In genomic region chr11:58947798-58948528, GRCm38 (mm10) we compare ENCODE assay signal across 8 mouse cellular contexts. TPM values are rescaled to one million over a fixed set of nuclear protein-coding genes. Genes with fewer than 3 reads are reported as not detected.
DNase-seq lines count a peak whose midpoint lies in the region; ATAC-seq and TF ChIP-seq lines count a peak whose summit lies in the region.

No protein-coding gene starts in this region.

- H3K27me3 ChIP-seq in heart, embryonic 16.5 days (ENCODE audit: control insufficient read depth, insufficient read depth, low read length) = peaks cover 15% of the 10 kb centered on the region
- H3K27me3 ChIP-seq in embryonic facial prominence, embryonic 15.5 days = peaks cover 8% of the 10 kb centered on the region
- peaks cover 42% of the 10 kb centered on the region for H3K27me3 ChIP-seq in midbrain, embryonic 10.5 days (ENCODE audit: low read depth, poor library complexity, severe bottlenecking)

- intact Hi-C loops in heart, postnatal 14 days (cut with DNase I) = no loop called here

- 15% methylated on average over 23 of the region's 23 CpGs for whole genome bisulfite sequencing in heart, embryonic 16.5 days
- 14% methylated on average over 23 of the region's 23 CpGs for WGBS in embryonic facial prominence, embryonic 15.5 days
- WGBS in midbrain, embryonic 10.5 days = 22% methylated on average over 23 of the region's 23 CpGs

- H3K36me3 ChIP-seq in heart, embryonic 16.5 days (ENCODE audit: control insufficient read depth, insufficient read depth) = no peaks in the 10 kb centered on the region
- no peaks in the 10 kb centered on the region for H3K36me3 ChIP-seq in embryonic facial prominence, embryonic 15.5 days
- H3K36me3 ChIP-seq in midbrain, embryonic 10.5 days = no peaks in the 10 kb centered on the region

- no peaks in the 10 kb centered on the region for H3K9me3 ChIP-seq in heart, embryonic 16.5 days (replicated peaks; ENCODE audit: control insufficient read depth, low read length)
- no peaks in the 10 kb centered on the region for H3K9me3 ChIP-seq in embryonic facial prominence, embryonic 15.5 days (replicated peaks)
- H3K9me3 ChIP-seq in midbrain, embryonic 10.5 days (replicated peaks) = no peaks in the 10 kb centered on the region

- TF ChIP-seq CTCF in layer of hippocampus, adult 2 months (conservative IDR thresholded peaks at IDR 0.05) = no peak

- 0 out of 2 replicates have a peak, but pooled peaks have one; percentile 30 for ATAC-seq in heart, embryonic 16.5 days (replicated peaks; ENCODE audit: extremely low read depth, insufficient read depth, low FRiP score)
- ATAC-seq in embryonic facial prominence, embryonic 15.5 days (ENCODE audit: insufficient number of reproducible peaks, low FRiP score, low TSS enrichment, low read depth) = peak; percentile 60

- H3K4me1 ChIP-seq in heart, embryonic 16.5 days (ENCODE audit: control insufficient read depth, insufficient read depth, low read length) = peaks cover 12% of the 10 kb centered on the region
- peaks cover 19% of the 10 kb centered on the region for H3K4me1 ChIP-seq in embryonic facial prominence, embryonic 15.5 days
- H3K4me1 ChIP-seq in midbrain, embryonic 10.5 days = peaks cover 41% of the 10 kb centered on the region

- peak overlapping the region; percentile 77 for H3K4me2 ChIP-seq in heart, embryonic 16.5 days (ENCODE audit: low read depth, low read length)
- H3K4me2 ChIP-seq in embryonic facial prominence, embryonic 15.5 days (replicated peaks) = peak overlapping the region; percentile 65

- peak overlapping the region; percentile 56 for H3K9ac ChIP-seq in heart, embryonic 16.5 days (ENCODE audit: low read length)
- no peak overlapping the region for H3K9ac ChIP-seq in embryonic facial prominence, embryonic 15.5 days

- H3K4me3 ChIP-seq in heart, embryonic 16.5 days (ENCODE audit: low read length) = peak overlapping the region; percentile 51
- peak overlapping the region; percentile 46 for H3K4me3 ChIP-seq in embryonic facial prominence, embryonic 15.5 days (replicated peaks)
- peak overlapping the region; percentile 77 for H3K4me3 ChIP-seq in layer of hippocampus, adult 2 months
- peak overlapping the region; percentile 73 for H3K4me3 ChIP-seq in midbrain, embryonic 10.5 days

- peak overlapping the region; percentile 64 for H3K27ac ChIP-seq in heart, embryonic 16.5 days (ENCODE audit: low read length)
- peak overlapping the region; percentile 86 for H3K27ac ChIP-seq in embryonic facial prominence, embryonic 15.5 days (replicated peaks)
- H3K27ac ChIP-seq in layer of hippocampus, adult 2 months = peak overlapping the region; percentile 95
- H3K27ac ChIP-seq in midbrain, embryonic 10.5 days (replicated peaks) = peak overlapping the region; percentile 96

- DNase-seq in heart, postnatal 14 days = no peak
- peak; percentile 2 for DNase-seq in Muller cell, postnatal 12 days (ENCODE audit: inconsistent ontology term)
- peak in 1 of 2 experiments; percentile 28 for DNase-seq in layer of hippocampus, adult 2 months (ENCODE audit: low spot score in 2 of 2)
- no peak for DNase-seq in midbrain, embryonic 10.5 days (ENCODE audit: low spot score)
- DNase-seq in thymus, postnatal 25 days = peak; percentile 59
- DNase-seq in kidney, adult 11 months = no peak

RNA-seq across cellular contexts. Expression of gene Hist3h2ba, which starts 0.8 kb away (rescaled TPM):
- polyA plus RNA-seq in heart, embryonic 16.5 days (2015; fragmentation: Nextera tagmentation; extraction: Ambion mirVana) = 21.8 and 27.5 TPM in 2 replicates
- total RNA-seq in heart, postnatal 14 days (2021) = 10 to 100 TPM in 1 of 2 experiments, 1 to 10 TPM in 1; 3.9 to 14.1 TPM
- 43.6 and 55.8 TPM in 2 replicates for polyA plus RNA-seq in embryonic facial prominence, embryonic 15.5 days (2015; fragmentation: Nextera tagmentation; extraction: Ambion mirVana)
- 100 to 1,000 TPM in 1 of 2 experiments, 10 to 100 TPM in 1; 91.3 to 103 TPM for total RNA-seq in layer of hippocampus, adult 2 months (2021)
- 34.1 and 69.6 TPM in 2 replicates for polyA plus RNA-seq in midbrain, embryonic 10.5 days (2016; fragmentation: Nextera tagmentation; extraction: Ambion mirVana)

RNA-seq across cellular contexts. Expression of gene Hist3h2a, which starts 6.5 kb away (rescaled TPM):
- 33.9 and 35.2 TPM in 2 replicates for polyA plus RNA-seq in heart, embryonic 16.5 days (2015; fragmentation: Nextera tagmentation; extraction: Ambion mirVana)
- total RNA-seq in heart, postnatal 14 days (2021) = 10 to 100 TPM; 22.0 to 28.0 TPM
- polyA plus RNA-seq in embryonic facial prominence, embryonic 15.5 days (2015; fragmentation: Nextera tagmentation; extraction: Ambion mirVana) = 37.0 and 38.3 TPM in 2 replicates
- 10 to 100 TPM; 66.0 to 69.3 TPM for total RNA-seq in layer of hippocampus, adult 2 months (2021)
- 20.4 and 31.6 TPM in 2 replicates for polyA plus RNA-seq in midbrain, embryonic 10.5 days (2016; fragmentation: Nextera tagmentation; extraction: Ambion mirVana)

RNA-seq across cellular contexts. Expression of gene Trim17, which starts 6.5 kb away (rescaled TPM):
- polyA plus RNA-seq in heart, embryonic 16.5 days (2015; fragmentation: Nextera tagmentation; extraction: Ambion mirVana) = 0.26 and 0.39 TPM in 2 replicates
- total RNA-seq in heart, postnatal 14 days (2021) = under 1 TPM; 0.10 to 0.19 TPM
- 0.42 and 0.59 TPM in 2 replicates for polyA plus RNA-seq in embryonic facial prominence, embryonic 15.5 days (2015; fragmentation: Nextera tagmentation; extraction: Ambion mirVana)
- 1 to 10 TPM; 5.3 to 6.5 TPM for total RNA-seq in layer of hippocampus, adult 2 months (2021)
- 0.25 and 0.26 TPM in 2 replicates for polyA plus RNA-seq in midbrain, embryonic 10.5 days (2016; fragmentation: Nextera tagmentation; extraction: Ambion mirVana)

RNA-seq across cellular contexts. Expression of gene Rnf187, which starts 9.2 kb away (rescaled TPM):
- polyA plus RNA-seq in heart, embryonic 16.5 days (2015; fragmentation: Nextera tagmentation; extraction: Ambion mirVana) = 172 and 176 TPM in 2 replicates
- 100 to 1,000 TPM; 150 to 151 TPM for total RNA-seq in heart, postnatal 14 days (2021)
- 243 and 249 TPM in 2 replicates for polyA plus RNA-seq in embryonic facial prominence, embryonic 15.5 days (2015; fragmentation: Nextera tagmentation; extraction: Ambion mirVana)
- 100 to 1,000 TPM; 462 to 508 TPM for total RNA-seq in layer of hippocampus, adult 2 months (2021)
- polyA plus RNA-seq in midbrain, embryonic 10.5 days (2016; fragmentation: Nextera tagmentation; extraction: Ambion mirVana) = 274 and 296 TPM in 2 replicates

RNA-seq across cellular contexts. Expression of gene Trim11, which starts 29.9 kb away (rescaled TPM):
- 37.1 and 40.3 TPM in 2 replicates for polyA plus RNA-seq in heart, embryonic 16.5 days (2015; fragmentation: Nextera tagmentation; extraction: Ambion mirVana)
- 10 to 100 TPM; 17.6 to 18.1 TPM for total RNA-seq in heart, postnatal 14 days (2021)
- 23.3 and 24.1 TPM in 2 replicates for polyA plus RNA-seq in embryonic facial prominence, embryonic 15.5 days (2015; fragmentation: Nextera tagmentation; extraction: Ambion mirVana)
- total RNA-seq in layer of hippocampus, adult 2 months (2021) = 10 to 100 TPM; 32.5 to 35.5 TPM
- 17.7 and 19.3 TPM in 2 replicates for polyA plus RNA-seq in midbrain, embryonic 10.5 days (2016; fragmentation: Nextera tagmentation; extraction: Ambion mirVana)

Comparison
In these comparisons a context has a peak if more than half of its experiments do, and no peak if none do; other contexts are left out.
1. DNase-seq: peak in Muller cell, postnatal 12 days (single experiment) and thymus, postnatal 25 days (single experiment); none in heart, postnatal 14 days (0 of 2), midbrain, embryonic 10.5 days (single experiment) and kidney, adult 11 months (single experiment).
2. Peak in every context shown above with its lines, with median percentiles within 50 percentile points of each other: H3K27ac ChIP-seq and H3K4me3 ChIP-seq.